Mouse (Mus musculus) bone marrow, adult 2 months (tissue): ENCODE data around the gene Amer2.

Experiments used
- CTCF ChIP-seq: fragments of 200-500 bp; IDR thresholded peaks from 2 replicates; pipeline ENCODE4 v1.5.1; 2011; ENCODE audit warnings: low read length, control low read depth; ENCODE audit not compliant: control insufficient read depth, insufficient read depth
- POLR2A ChIP-seq: fragments of 200-500 bp; IDR thresholded peaks from 2 replicates; pipeline ENCODE4 v1.6.1; 2011; ENCODE audit warnings: low read depth, mild to moderate bottlenecking, control low read depth, low read length, borderline replicate concordance; ENCODE audit not compliant: control insufficient read depth

DNA sequence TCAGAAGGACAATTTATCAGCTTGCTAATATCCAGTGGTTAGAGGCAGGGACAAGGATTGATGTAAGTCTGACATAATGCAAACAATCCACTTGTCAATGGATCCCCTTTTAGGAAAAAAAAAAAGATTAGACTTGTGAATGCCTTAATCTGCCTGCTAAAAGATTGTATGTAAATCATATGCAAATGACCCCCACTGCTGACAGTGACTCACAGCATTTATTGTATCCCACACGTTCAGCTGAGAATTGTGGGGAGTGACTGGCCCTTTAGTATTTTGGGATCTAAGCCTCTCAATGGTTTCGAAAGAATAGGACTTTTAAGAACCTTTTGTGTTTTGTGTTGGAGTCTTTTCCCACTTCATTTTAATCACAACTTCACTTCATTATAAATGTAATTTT, 30.2 kb downstream of the Amer2 start:
- TF ChIP-seq CTCF = no peak
- no peak for TF ChIP-seq POLR2A
